In genomic region chr4:41563297-41563696, GRCm38 (mm10) we compare ENCODE assay signal across 27 mouse cellular contexts. TPM values are rescaled to one million over a fixed set of nuclear protein-coding genes. Genes with fewer than 3 reads are reported as not detected.
DNase-seq lines count a peak whose midpoint lies in the region; ATAC-seq and TF ChIP-seq lines count a peak whose summit lies in the region.
"Had no signal": no experiment of that assay in that cellular context is flagged by ENCODE, and none has a peak within 500 bp of the region (broad histone marks: within the 10 kb centered on the region; RNA-seq: fewer than 3 reads in every experiment).

No protein-coding gene starts in this region.

- no peak for TF ChIP-seq EP300 in CH12.LX (IDR thresholded peaks at IDR 0.05; ENCODE audit: low read length)

- peaks cover 20 to 28% of the 10 kb centered on the region in 2 experiments for H3K4me1 ChIP-seq in CH12.LX (ENCODE audit: control insufficient read depth in 1 of 2, insufficient read depth in 2 of 2)

- H3K9me3 ChIP-seq in CH12.LX (replicated peaks; ENCODE audit: low read length) = no peaks in the 10 kb centered on the region
- H3K9me3 ChIP-seq: embryonic facial prominence, embryonic 10.5 days; embryonic facial prominence, embryonic 12.5 days; forebrain, embryonic 13.5 days; forebrain, embryonic 15.5 days; G1E had no signal

- peak; percentile 90 for DNase-seq in heart, adult 11 months
- no peak for DNase-seq in heart, adult 8-10 months (ENCODE audit: low spot score)
- peak; percentile 10 for DNase-seq in CH12.LX (ENCODE audit: extremely low read depth)
- no peak for DNase-seq in frontal cortex, postnatal 14 days (ENCODE audit: low spot score in 2 of 2)
- no peak for DNase-seq in B cell, adult 2 months
- no peak for DNase-seq in frontal cortex, postnatal 10 days (ENCODE audit: low spot score in 2 of 2)
- DNase-seq: adrenal gland, adult 8-10 months; adrenal gland, postnatal 14 days; adrenal gland, postnatal 36 days; cerebellum, adult 11 months; cerebellum, adult 18-20 months; cerebellum, adult 8-10 months; cerebellum, adult 9-11 months; cerebellum, postnatal 14 days; cerebellum, postnatal 36 days; forebrain, postnatal 0 days had no signal

- in situ Hi-C loops in CH12.LX (cut with MboI; ENCODE audit: low pct_ligation_motif_present, low pct_unique_long_range_greater_than_20kb, low sequenced_read_pairs) = no loop called here

- no peak for TF ChIP-seq CTCF in CH12.LX (conservative IDR thresholded peaks at IDR 0.05 in 1 of 2, IDR thresholded peaks at IDR 0.05 in 1 of 2; ENCODE audit: low read depth in 2 of 2, low read length in 2 of 2)

- 0 out of 2 replicates have a peak, but pooled peaks have one; percentile 22 for ATAC-seq in common myeloid progenitor, adult 5-6 weeks (replicated peaks; ENCODE audit: low read depth, poor library complexity, severe bottlenecking)
- ATAC-seq: activated CD4-positive, CD25-positive, alpha-beta regulatory T cell, adult 4 months; forebrain, embryonic 13.5 days; forebrain, embryonic 15.5 days; forebrain, postnatal 0 days; Patski had no signal

- no peaks in the 10 kb centered on the region for H3K79me2 ChIP-seq in CH12.LX (replicated peaks; ENCODE audit: control insufficient read depth, extremely low read depth, insufficient read depth, poor library complexity, severe bottlenecking)
- H3K79me2 ChIP-seq in macrophage (ENCODE audit: inconsistent target) = peaks cover 100% of the 10 kb centered on the region

- H3K4me2 ChIP-seq in CH12.LX (ENCODE audit: insufficient read depth, low read depth, poor library complexity, severe bottlenecking) = no peak overlapping the region
- H3K4me2 ChIP-seq: embryonic facial prominence, embryonic 12.5 days; forebrain, embryonic 13.5 days; forebrain, embryonic 15.5 days had no signal

- H3K27me3 ChIP-seq in CH12.LX (replicated peaks) = peaks cover 11% of the 10 kb centered on the region
- H3K27me3 ChIP-seq: forebrain, embryonic 13.5 days; forebrain, embryonic 15.5 days; Patski had no signal

- H3K27ac ChIP-seq in CH12.LX (ENCODE audit: insufficient read depth, low read depth) (no peak overlapping the region), macrophage (peak overlapping the region; percentile 34)
- H3K27ac ChIP-seq: embryonic facial prominence, embryonic 10.5 days; embryonic facial prominence, embryonic 12.5 days; forebrain, embryonic 13.5 days; forebrain, embryonic 15.5 days had no signal

- no peak for TF ChIP-seq RAD21 in CH12.LX (IDR thresholded peaks at IDR 0.05; ENCODE audit: low read depth, low read length)

- no peak for TF ChIP-seq POLR2A in CH12.LX (IDR thresholded peaks at IDR 0.05; ENCODE audit: low read depth, low read length)

- H3K4me3 ChIP-seq in CH12.LX (replicated peaks in 1 of 3; ENCODE audit: low read depth in 2 of 3, low read length in 2 of 3, poor library complexity in 1 of 3) (no peak overlapping the region), macrophage (ENCODE audit: inconsistent target) (no peak overlapping the region)
- H3K4me3 ChIP-seq: embryonic facial prominence, embryonic 10.5 days; embryonic facial prominence, embryonic 12.5 days; forebrain, embryonic 13.5 days; forebrain, embryonic 15.5 days had no signal

- H3K36me3 ChIP-seq in CH12.LX (replicated peaks in 1 of 2; ENCODE audit: control insufficient read depth in 1 of 2, insufficient read depth in 1 of 2, low read length in 1 of 2) (no peaks in the 10 kb centered on the region), macrophage (ENCODE audit: inconsistent target) (no peaks in the 10 kb centered on the region)
- H3K36me3 ChIP-seq: embryonic facial prominence, embryonic 10.5 days; embryonic facial prominence, embryonic 12.5 days; forebrain, embryonic 15.5 days; G1E had no signal

- dilution Hi-C loops in CH12.LX (cut with MboI; ENCODE audit: extremely low pct_ligation_motif_present, extremely low pct_unique_long_range_greater_than_20kb, low sequenced_read_pairs) = no loop called here

- no peak overlapping the region for H3K9ac ChIP-seq in CH12.LX (ENCODE audit: insufficient read depth, low read depth)
- H3K9ac ChIP-seq: embryonic facial prominence, embryonic 12.5 days; forebrain, embryonic 13.5 days; forebrain, embryonic 15.5 days; forebrain, postnatal 0 days had no signal

- WGBS in macrophage (ENCODE audit: missing documents) = 85% methylated on average over 5 of the region's 5 CpGs

TF ChIP-seq in CH12.LX, 34 proteins besides CTCF, POLR2A, EP300 and RAD21:
- TF ChIP-seq IRF4 (IDR thresholded peaks at IDR 0.05; ENCODE audit: low read depth, low read length) = peak; percentile 56; the same call in 1 of the 2 replicates
- TF ChIP-seq MEF2A (IDR thresholded peaks at IDR 0.05; ENCODE audit: borderline replicate concordance, low read depth, low read length) = no peak
- TF ChIP-seq BHLHE40 (IDR thresholded peaks at IDR 0.05; ENCODE audit: low read depth, low read length) = peak; percentile 60

RNA-seq across cellular contexts. Expression of gene Fam219a, which starts 6.0 kb away (rescaled TPM):
- 10 to 100 TPM; 12.3 to 16.5 (median 14.1) TPM for total RNA-seq in heart, adult 8-10 months (2022)
- total RNA-seq in CH12.LX (2012; rRNA removed) = 1.2 and 1.6 TPM in 2 replicates
- total RNA-seq in CH12.LX (2014; rRNA removed) = 0.11 and 0.20 TPM in 2 replicates
- polyA plus RNA-seq in CH12.LX (2012; ENCODE audit: insufficient read length, low read depth) = 1.5 and 1.8 TPM in 2 replicates
- 0.64 and 3.2 TPM in 2 replicates for total RNA-seq in common myeloid progenitor, adult 5-6 weeks (2017)
- total RNA-seq in macrophage (2018; cell fraction: chromatin; rRNA removed) = 100 to 1,000 TPM; 115 to 427 (median 291) TPM
- total RNA-seq in macrophage (2018; cell fraction: cytosol; rRNA removed) = 100 to 1,000 TPM in 10 of 26 experiments, 10 to 100 TPM in 16; 72.2 to 125 (median 97.3) TPM
- total RNA-seq in macrophage (2018; cell fraction: nucleus; rRNA removed) = 100 to 1,000 TPM; 162 to 410 (median 278) TPM
- polyA plus RNA-seq in macrophage (2018) = 53.0 to 79.9 TPM (median 67.6 TPM) in 3 replicates

RNA-seq across cellular contexts. Expression of gene Dnaic1, which starts 6.3 kb away (rescaled TPM):
- 1 to 10 TPM; 1.7 to 6.2 (median 3.5) TPM for total RNA-seq in heart, adult 8-10 months (2022)
- total RNA-seq in CH12.LX (2012; rRNA removed) = 0.42 and 0.89 TPM in 2 replicates
- 0.34 and 1.1 TPM in 2 replicates for total RNA-seq in CH12.LX (2014; rRNA removed)
- polyA plus RNA-seq in CH12.LX (2012; ENCODE audit: insufficient read length, low read depth) = 3.7 and 4.1 TPM in 2 replicates
- not detected in 2 replicates for total RNA-seq in common myeloid progenitor, adult 5-6 weeks (2017)
- 1 to 10 TPM in 25 of 26 experiments, under 1 TPM in 1; 0.83 to 7.2 (median 2.9) TPM for total RNA-seq in macrophage (2018; cell fraction: chromatin; rRNA removed)
- 1 to 10 TPM in 7 of 26 experiments, under 1 TPM in 19; 0.41 to 1.6 (median 0.76) TPM for total RNA-seq in macrophage (2018; cell fraction: cytosol; rRNA removed)
- total RNA-seq in macrophage (2018; cell fraction: nucleus; rRNA removed) = 1 to 10 TPM in 21 of 26 experiments, under 1 TPM in 5; 0.29 to 4.6 (median 1.9) TPM
- 0.25 to 1.1 TPM (median 0.45 TPM) in 3 replicates for polyA plus RNA-seq in macrophage (2018)
- total RNA-seq: adrenal gland, adult 18-20 months; adrenal gland, postnatal 36 days; G1E had no signal
- polyA plus RNA-seq: activated CD4-positive, CD25-positive, alpha-beta regulatory T cell, adult 4 months; C2C12; G1E had no signal

RNA-seq across cellular contexts. Expression of gene 1110017D15Rik, which starts 46.2 kb away (rescaled TPM):
- total RNA-seq in heart, adult 8-10 months (2022) = under 1 TPM in 1 of 4 experiments, not detected in 3; 0.41 TPM
- total RNA-seq in CH12.LX (2012; rRNA removed) (not detected in 2 replicates), CH12.LX (2014; rRNA removed) (not detected in 2 replicates)
- polyA plus RNA-seq in CH12.LX (2012; ENCODE audit: insufficient read length, low read depth) (not detected in 2 replicates), macrophage (2018) (0.22 TPM in 1 of 3 replicates, not detected in the others)
- total RNA-seq in common myeloid progenitor, adult 5-6 weeks (2017) = 0.58 TPM in 1 of 2 replicates, not detected in the other
- total RNA-seq in macrophage (2018; cell fraction: chromatin; rRNA removed) = 1 to 10 TPM in 25 of 26 experiments, not detected in 1; 1.3 to 5.4 (median 3.0) TPM
- total RNA-seq in macrophage (2018; cell fraction: cytosol; rRNA removed) = under 1 TPM in 8 of 26 experiments, not detected in 18; 0.14 to 0.24 (median 0.19) TPM
- total RNA-seq in macrophage (2018; cell fraction: nucleus; rRNA removed) = 1 to 10 TPM in 25 of 26 experiments, under 1 TPM in 1; 0.46 to 6.1 (median 1.9) TPM
- polyA plus RNA-seq: activated CD4-positive, CD25-positive, alpha-beta regulatory T cell, adult 4 months had no signal

Comparison
In these comparisons a context has a peak if more than half of its experiments do, and no peak if none do; other contexts are left out.
1. DNase-seq: peak in heart, adult 11 months (single experiment) and CH12.LX (single experiment); none in heart, adult 8-10 months (single experiment), frontal cortex, postnatal 14 days (0 of 2), B cell, adult 2 months (0 of 2) and frontal cortex, postnatal 10 days (0 of 2).